Mouse (Mus musculus) lung, postnatal 0 days (tissue): ENCODE data around the gene Olfr1509. TPM values are rescaled to one million over a fixed set of nuclear protein-coding genes. Genes with fewer than 3 reads are reported as not detected.

Experiments used
- ATAC-seq: fragments of 200-750 bp; cut with Nextera tagmentation; 2 replicates; pipeline ENCODE4 v1.8.0; 2017; ENCODE audit warnings: moderate library complexity
- DNase-seq: peaks from one replicate; pipeline ENCODE4 v3.0.0-alpha.2; 2016; ENCODE audit warnings: low spot score
- H3K27ac ChIP-seq: fragments of 300-500 bp; sonication (generic); 2 replicates; pipeline ENCODE4 v1.5.1; 2014; ENCODE audit warnings: antibody characterized with exemption, mild to moderate bottlenecking, low read length, mixed read lengths
- H3K27me3 ChIP-seq: fragments of 300-500 bp; sonication (generic); replicated peaks from 2 replicates; pipeline ENCODE4 v1.6.1; 2014; ENCODE audit warnings: low read length, mixed read lengths; ENCODE audit not compliant: insufficient read depth
- H3K36me3 ChIP-seq: fragments of 300-500 bp; sonication (generic); 2 replicates; pipeline ENCODE4 v1.6.1; 2014; ENCODE audit warnings: low read length, mixed read lengths; ENCODE audit not compliant: insufficient read depth
- H3K4me1 ChIP-seq: fragments of 300-500 bp; sonication (generic); 2 replicates; pipeline ENCODE4 v1.6.1; 2014; ENCODE audit warnings: antibody characterized with exemption, low read depth, low read length, mixed read lengths; ENCODE audit not compliant: insufficient read depth
- H3K4me2 ChIP-seq: fragments of 300-500 bp; sonication (generic); replicated peaks from 2 replicates; pipeline ENCODE4 v1.6.1; 2014; ENCODE audit warnings: low read depth, mild to moderate bottlenecking, low read length, moderate library complexity, mixed read lengths
- H3K4me3 ChIP-seq: fragments of 300-500 bp; sonication (generic); 2 replicates; pipeline ENCODE4 v1.5.1; 2014; ENCODE audit warnings: low read depth, low read length
- H3K9ac ChIP-seq: fragments of 300-500 bp; sonication (generic); replicated peaks from 2 replicates; pipeline ENCODE4 v1.6.1; 2014; ENCODE audit warnings: low read depth, mild to moderate bottlenecking
- H3K9me3 ChIP-seq: fragments of 300-500 bp; sonication (generic); 2 replicates; pipeline ENCODE4 v1.6.1; 2016; ENCODE audit warnings: low read length, mixed read lengths
- CTCF ChIP-seq: IDR thresholded peaks from 2 replicates; pipeline ENCODE4 v1.5.1; 2016; ENCODE audit warnings: antibody characterized with exemption, mild to moderate bottlenecking
- EP300 ChIP-seq: IDR thresholded peaks from 2 replicates; pipeline ENCODE4 v1.6.1; 2016; ENCODE audit warnings: antibody characterized with exemption, mild to moderate bottlenecking, control low read depth
- WGBS: fragments of 180-500 bp; shearing (Covaris S2); extraction: QIAGEN DNeasy Blood & Tissue Kit; methylation state at CpG from one replicate; pipeline ENCODE4 v1.1.7; 2014; 5-methylcytosine and 5-hydroxymethylcytosine counted together
- polyA plus RNA-seq: library from polyadenylated mRNA; unstranded; fragments of >200 nt; fragmentation: Nextera tagmentation; extraction: Ambion mirVana; gene quantifications from 2 replicates; pipeline ENCODE4 v1.2.1, GENCODE M21; 2015

The Olfr1509 gene
- polyA plus RNA-seq, 1 experiment from 2014 or later: not detected

DNA sequence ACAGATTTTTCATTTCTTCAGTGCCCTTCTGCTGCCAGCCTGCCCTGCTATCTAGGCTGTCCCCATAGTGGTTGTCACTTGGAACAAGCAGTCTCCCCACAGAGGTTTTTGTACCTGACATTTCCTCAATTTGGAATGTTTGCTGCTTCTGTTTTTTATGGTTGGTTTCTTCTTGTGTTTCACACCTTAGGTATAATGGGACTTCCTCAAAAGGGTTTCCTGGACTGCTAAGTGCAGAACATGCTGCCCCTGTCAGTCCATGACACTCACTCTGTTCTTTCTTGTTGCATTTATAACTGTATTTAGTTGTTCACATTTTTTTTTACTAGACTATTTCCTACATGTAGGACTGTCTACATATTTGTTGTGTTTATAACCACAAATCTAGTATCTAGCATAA lies 19.1 kb downstream of the Olfr1509 start:
- DNase-seq: no peak
- Histone ChIP-seq H3K4me2 (no peak overlapping the region), H3K27ac (no peak overlapping the region), H3K36me3 (no peaks in the 10 kb centered on the region), H3K9ac (no peak overlapping the region), H3K27me3 (no peaks in the 10 kb centered on the region), H3K4me3 (no peak overlapping the region), H3K4me1 (no peaks in the 10 kb centered on the region), H3K9me3 (0 out of 2 replicates have a peak, but pooled peaks cover 2% of the 10 kb centered on the region)
- TF ChIP-seq EP300 (no peak), CTCF (no peak)
- no peak for ATAC-seq

DNA sequence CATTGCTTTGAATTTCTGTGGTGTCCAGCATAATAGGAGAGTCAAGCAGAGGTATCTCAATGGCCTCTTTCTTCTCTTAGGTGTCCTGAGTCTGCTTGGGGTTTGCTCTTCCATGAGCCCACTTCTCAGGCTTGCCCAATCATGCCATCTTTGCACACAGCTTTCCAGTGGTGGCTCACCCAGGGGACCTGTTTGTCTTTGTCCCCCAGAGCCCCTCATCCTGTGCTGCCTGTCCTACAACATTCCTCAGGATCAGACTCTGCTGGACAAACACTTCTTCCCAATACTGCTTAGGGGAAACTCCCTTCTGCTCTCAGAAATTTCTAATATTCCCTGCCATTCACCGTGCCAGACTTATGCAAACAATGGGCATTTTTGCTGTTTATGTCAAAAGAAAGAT lies 22.9 kb downstream of the Olfr1509 start:
- 48% methylated on average over 1 of the region's 1 CpGs for WGBS
- H3K9ac ChIP-seq: no peak overlapping the region
- H3K27ac ChIP-seq: no peak overlapping the region
- H3K9me3 ChIP-seq: no peaks in the 10 kb centered on the region
- DNase-seq (no peak), ATAC-seq (no peak)
- H3K4me2 ChIP-seq: no peak overlapping the region
- no peaks in the 10 kb centered on the region for H3K27me3 ChIP-seq
- H3K4me3 ChIP-seq: no peak overlapping the region
- TF ChIP-seq CTCF (no peak), EP300 (no peak)
- no peaks in the 10 kb centered on the region for H3K4me1 ChIP-seq
- H3K36me3 ChIP-seq: no peaks in the 10 kb centered on the region

DNA sequence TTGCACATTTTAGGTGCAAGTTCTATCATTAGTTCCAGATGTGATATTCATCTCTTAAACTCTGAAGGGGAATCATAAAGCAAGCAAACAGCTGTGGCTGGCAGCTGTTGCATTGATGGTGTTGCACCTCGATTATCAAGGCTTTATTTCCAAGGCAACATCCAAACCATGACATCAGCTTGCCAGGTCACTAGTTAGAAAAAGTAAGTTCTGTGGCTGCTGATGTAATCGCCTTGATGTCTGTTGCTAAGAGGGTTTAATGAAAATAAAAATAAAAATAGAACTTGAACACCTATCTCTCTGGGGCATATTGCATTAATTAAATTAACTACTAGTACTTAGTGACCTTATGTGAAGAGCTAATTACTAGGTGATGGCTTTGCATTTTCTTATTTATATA lies 24.6 kb downstream of the Olfr1509 start, which contains the start of gene Olfr1508:
TSS of gene Olfr1508 (minus strand) at position 101 of the 400 bp plus-strand sequence.
- TF ChIP-seq CTCF (no peak), EP300 (no peak)
- Histone ChIP-seq H3K27ac (no peak within 1 kb of the TSS), H3K9ac (no peak within 1 kb of the TSS), H3K9me3 (no peaks in the 10 kb centered on the region), H3K4me2 (no peak within 1 kb of the TSS), H3K27me3 (no peaks in the 10 kb centered on the region), H3K36me3 (no peaks in the 10 kb centered on the region), H3K4me3 (no peak within 1 kb of the TSS), H3K4me1 (no peaks in the 10 kb centered on the region)
- DNase-seq (no peak), ATAC-seq (no peak)
- WGBS: 62% methylated on average over 2 of the region's 2 CpGs

DNA sequence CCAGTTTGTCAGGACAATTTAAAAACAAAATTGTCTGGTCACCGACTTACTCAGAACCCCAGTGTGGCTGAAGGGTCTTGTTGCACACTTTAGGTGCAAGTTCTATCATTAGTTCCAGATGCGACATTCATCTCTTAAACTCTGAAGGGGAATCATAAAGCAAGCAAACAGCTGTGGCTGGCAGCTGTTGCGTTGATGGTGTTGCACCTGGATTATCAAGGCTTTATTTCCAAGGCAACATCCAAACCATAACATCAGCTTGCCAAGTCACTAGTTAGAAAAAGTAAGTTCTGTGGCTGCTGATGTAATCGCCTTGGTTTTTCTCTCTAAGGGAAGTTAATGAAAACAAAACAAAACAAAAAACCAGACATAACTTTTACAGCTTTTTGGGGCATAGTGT lies 52.7 kb downstream of the Olfr1509 start, which contains the start of gene Olfr1507:
TSS of gene Olfr1507 (minus strand) at position 234 of the 400 bp plus-strand sequence.
- 83% methylated on average over 4 of the region's 4 CpGs for WGBS
- DNase-seq: no peak
- H3K4me3 ChIP-seq: no peak within 1 kb of the TSS
- no peak for TF ChIP-seq EP300
- no peak for TF ChIP-seq CTCF
- H3K27me3 ChIP-seq: no peaks in the 10 kb centered on the region
- ATAC-seq: no peak
- H3K36me3 ChIP-seq: no peaks in the 10 kb centered on the region
- H3K9ac ChIP-seq: no peak within 1 kb of the TSS
- H3K4me2 ChIP-seq: no peak within 1 kb of the TSS
- H3K9me3 ChIP-seq: no peaks in the 10 kb centered on the region
- no peak within 1 kb of the TSS for H3K27ac ChIP-seq
- no peaks in the 10 kb centered on the region for H3K4me1 ChIP-seq

Other genes starting within 250 kb of the Olfr1509 start
- gene Supt16, start 245.6 kb upstream of the Olfr1509 start, polyA plus RNA-seq: 20.9 and 21.3 TPM in 2 replicates
- gene Chd8, start 185.2 kb upstream of the Olfr1509 start, polyA plus RNA-seq: 17.6 and 19.2 TPM in 2 replicates
- gene Tox4, start 163.8 kb upstream of the Olfr1509 start, polyA plus RNA-seq: 22.7 and 23.7 TPM in 2 replicates
- 11.9 and 14.3 TPM in 2 replicates for gene Rab2b, start 163.4 kb upstream of the Olfr1509 start, polyA plus RNA-seq
- 19.6 and 19.9 TPM in 2 replicates for gene Mettl3, start 137.9 kb upstream of the Olfr1509 start, polyA plus RNA-seq
- gene Sall2, start 114.2 kb upstream of the Olfr1509 start, polyA plus RNA-seq: 3.8 and 4.1 TPM in 2 replicates
- not detected in 2 replicates for gene Olfr1513, start 86.6 kb upstream of the Olfr1509 start, polyA plus RNA-seq
- gene Olfr1512, start 63.8 kb upstream of the Olfr1509 start, polyA plus RNA-seq: not detected in 2 replicates
- gene Olfr1511, start 45.6 kb upstream of the Olfr1509 start, polyA plus RNA-seq: not detected in 2 replicates
- not detected in 2 replicates for gene Olfr1510, start 28.6 kb upstream of the Olfr1509 start, polyA plus RNA-seq
- gene Olfr1508, start 24.5 kb downstream of the Olfr1509 start, polyA plus RNA-seq: not detected in 2 replicates
- gene Olfr1507, start 52.8 kb downstream of the Olfr1509 start, polyA plus RNA-seq: not detected in 2 replicates